Mouse (Mus musculus) pancreas, adult 10 weeks (tissue): ENCODE results near the gene Magea8. TPM values are rescaled to one million over a fixed set of nuclear protein-coding genes. Genes with fewer than 3 reads are reported as not detected.

Source experiments
- polyA plus RNA-seq: library from polyadenylated mRNA; stranded (reverse); fragments of 350-450 nt; fragmentation: Illumina TruSeq; extraction: RNeasy Lipid Tissue Mini Kit (QIAGEN cat#74804); gene quantifications from one replicate; pipeline ENCODE4 v1.2.3, GENCODE M21; 2015; ENCODE audit warnings: low read depth, low replicate concordance; ENCODE audit not compliant: insufficient read depth

Gene Magea8
- polyA plus RNA-seq = not detected

DNA sequence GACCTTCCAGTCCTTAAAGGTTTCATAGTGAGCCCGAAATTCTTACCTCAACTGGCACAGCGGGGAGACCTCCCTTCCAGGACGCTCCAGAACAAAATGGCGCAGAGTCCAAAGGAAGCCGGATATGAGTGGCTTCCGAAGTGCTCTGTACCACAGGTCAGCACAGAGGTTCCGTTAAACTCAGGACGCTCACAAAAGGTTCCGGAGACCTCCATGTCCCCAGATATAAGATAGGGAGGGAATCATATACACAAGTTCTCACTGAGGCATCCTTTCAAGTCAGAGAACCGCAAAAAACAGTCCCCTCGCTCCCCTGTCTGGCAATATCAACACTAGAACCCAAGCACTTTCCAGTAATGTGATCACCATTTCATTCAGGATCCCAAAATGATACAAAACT lies at the start of gene Magea8:
Gene Magea8 (minus strand): TSS at position 101 of the 400 bp plus-strand sequence.

DNA sequence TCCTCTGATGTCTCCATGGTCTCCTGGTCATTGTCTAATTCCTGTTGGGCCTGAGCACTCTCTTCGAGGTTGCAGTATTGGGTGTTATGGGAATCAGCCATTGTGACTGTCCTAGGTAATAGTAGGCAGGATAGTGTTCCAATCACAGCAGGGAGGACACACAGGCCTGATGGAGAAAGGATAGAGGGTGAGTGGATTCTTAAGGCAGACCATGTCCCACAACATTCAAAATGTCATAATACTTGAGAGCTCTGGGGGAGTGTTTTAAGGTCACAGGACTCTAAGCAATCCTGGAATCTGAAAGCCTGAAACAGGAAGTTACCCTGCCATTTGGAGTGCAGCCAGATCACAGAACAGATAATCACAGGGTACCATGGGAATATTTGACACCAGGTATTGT lies 46.2 kb downstream of the Magea8 start, which contains the start of gene Magea3:
Gene Magea3 (minus strand): TSS at position 101 of the 400 bp plus-strand sequence.

DNA sequence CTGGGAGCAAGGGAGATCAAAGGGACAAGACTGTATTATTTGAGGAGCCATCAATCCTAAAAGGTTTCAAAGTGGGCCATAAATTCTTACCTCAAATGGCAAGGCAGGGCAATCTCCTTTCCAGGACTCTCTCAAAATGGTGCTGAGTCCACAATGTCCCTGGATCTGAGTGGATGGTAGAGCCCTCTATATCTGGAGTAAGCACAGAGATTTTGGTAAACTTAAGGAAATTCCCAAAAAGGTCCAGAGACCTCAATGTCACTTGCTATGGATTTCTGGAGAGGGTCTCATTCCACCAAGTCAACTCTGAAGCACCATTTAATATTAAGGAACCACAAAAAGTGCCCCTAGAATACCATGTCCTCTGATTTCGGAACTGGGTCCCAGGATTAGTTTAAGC lies 59.8 kb downstream of the Magea8 start, which contains the start of gene Magea6:
Gene Magea6 (minus strand): TSS at position 101 of the 400 bp plus-strand sequence.

Other genes with a start within 250 kb of the Magea8 start
- not detected for gene Cldn34b1, start 105.6 kb downstream of the Magea8 start, polyA plus RNA-seq
- gene Magea6, start 59.9 kb downstream of the Magea8 start, polyA plus RNA-seq = not detected
- not detected for gene Magea3, start 46.3 kb downstream of the Magea8 start, polyA plus RNA-seq
- gene Magea5, start 67.3 kb upstream of the Magea8 start, polyA plus RNA-seq = not detected
- not detected for gene Magea1, start 93.9 kb upstream of the Magea8 start, polyA plus RNA-seq
- not detected for gene Magea2, start 97.8 kb upstream of the Magea8 start, polyA plus RNA-seq
- gene Cldn34b2, start 132.6 kb upstream of the Magea8 start, polyA plus RNA-seq = not detected
- gene Sat1, start 220.6 kb upstream of the Magea8 start, polyA plus RNA-seq = 53.2 TPM